Mouse (Mus musculus): ENCODE data around the gene Lnx2. TPM values are rescaled to one million over a fixed set of nuclear protein-coding genes. Genes with fewer than 3 reads are reported as not detected.

Gene Lnx2
- total RNA-seq, 4 experiments from 2014 or later = 10.1 to 14.4 (median 12.9) TPM

Other genes with a start within 250 kb of the Lnx2 start
- 100 to 1,000 TPM; 199 to 341 (median 261) TPM for gene Rpl21, start 243.7 kb downstream of the Lnx2 start, total RNA-seq (2022)
- 1 to 10 TPM; 5.2 to 9.0 (median 7.7) TPM for gene Rasl11a, start 231.5 kb downstream of the Lnx2 start, total RNA-seq (2022)
- 10 to 100 TPM; 24.8 to 30.4 (median 28.6) TPM for gene Gtf3a, start 127.9 kb downstream of the Lnx2 start, total RNA-seq (2022)
- gene Mtif3, start 112.8 kb downstream of the Lnx2 start, total RNA-seq (2022) = 10 to 100 TPM; 30.6 to 38.0 (median 34.2) TPM
- 100 to 1,000 TPM in 2 of 4 experiments, 10 to 100 TPM in 2; 96.7 to 117 (median 108) TPM for gene Polr1d, start 464 bp upstream of the Lnx2 start, total RNA-seq (2022)
- not detected for gene Gsx1, start 112.1 kb upstream of the Lnx2 start, total RNA-seq (2022)
- not detected for gene Pdx1, start 193.4 kb upstream of the Lnx2 start, total RNA-seq (2022)
- gene Cdx2, start 230.7 kb upstream of the Lnx2 start, total RNA-seq (2022) = not detected
- gene Urad, start 245.9 kb upstream of the Lnx2 start, total RNA-seq (2022) = 1 to 10 TPM in 2 of 4 experiments, not detected in 2; 1.2 to 1.5 TPM